Mouse (Mus musculus): ENCODE measurements around the gene Gm5862. TPM values are rescaled to one million over a fixed set of nuclear protein-coding genes. Genes with fewer than 3 reads are reported as not detected.
"Not testable (repeated sequence)": the region's sequence is repeated elsewhere in the genome, so short reads cannot be mapped to it uniquely, and the experiment has no call there.

The Gm5862 gene
- not detected in 2 replicates for polyA plus RNA-seq (2011; ENCODE audit: insufficient read depth, insufficient read length, low replicate concordance, missing spikeins)

DNA sequence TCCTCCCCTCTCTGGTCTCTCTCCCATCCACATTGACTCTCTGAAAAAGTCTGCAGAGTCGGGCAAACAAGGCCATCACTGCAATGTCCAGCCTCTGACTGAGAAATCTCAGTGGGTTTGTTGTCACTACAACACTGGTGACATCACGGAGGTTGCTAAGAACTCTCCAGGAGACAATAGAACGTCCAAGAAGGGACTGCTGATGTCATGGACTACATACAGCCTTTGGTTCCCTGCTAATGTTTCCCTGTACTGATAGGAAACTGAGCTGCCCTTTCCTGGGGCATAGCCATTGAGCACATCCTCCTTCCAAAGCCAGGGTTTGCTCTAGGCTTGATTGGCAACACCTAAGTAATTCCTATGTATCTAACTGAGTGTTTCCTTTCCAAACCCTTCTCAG, at the start of gene Gm5862:
Gene Gm5862 (minus strand): TSS at position 101 of the 400 bp plus-strand sequence.
- no CpG with 5 or more reads among the region's 3 CpGs for WGBS
- H3K27ac ChIP-seq (ENCODE audit: control insufficient read depth, insufficient read depth, low read depth, low read length, poor library complexity); H3K4me1 ChIP-seq (ENCODE audit: control insufficient read depth, insufficient read depth, low read length); H3K4me3 ChIP-seq (replicated peaks; ENCODE audit: control insufficient read depth, low read depth, low read length): not testable (repeated sequence)

- WGBS = 84% methylated on average over 24 of the region's 24 CpGs
- Histone ChIP-seq H3K27ac (ENCODE audit: control insufficient read depth, insufficient read depth, low read depth, low read length, poor library complexity) (no peak overlapping the region), H3K4me3 (replicated peaks; ENCODE audit: control insufficient read depth, low read depth, low read length) (no peak overlapping the region), H3K4me1 (ENCODE audit: control insufficient read depth, insufficient read depth, low read length) (no peaks in the 10 kb centered on the region)
- TF ChIP-seq CTCF (IDR thresholded peaks at IDR 0.05; ENCODE audit: control insufficient read depth, insufficient read depth, low read length) (no peak), POLR2A (IDR thresholded peaks at IDR 0.05; ENCODE audit: borderline replicate concordance, control insufficient read depth, low read depth, low read length) (no peak)
Measured at GRCm38 (mm10) chr5:26070716-26071115, 48.0 kb upstream of the Gm5862 start.

DNA sequence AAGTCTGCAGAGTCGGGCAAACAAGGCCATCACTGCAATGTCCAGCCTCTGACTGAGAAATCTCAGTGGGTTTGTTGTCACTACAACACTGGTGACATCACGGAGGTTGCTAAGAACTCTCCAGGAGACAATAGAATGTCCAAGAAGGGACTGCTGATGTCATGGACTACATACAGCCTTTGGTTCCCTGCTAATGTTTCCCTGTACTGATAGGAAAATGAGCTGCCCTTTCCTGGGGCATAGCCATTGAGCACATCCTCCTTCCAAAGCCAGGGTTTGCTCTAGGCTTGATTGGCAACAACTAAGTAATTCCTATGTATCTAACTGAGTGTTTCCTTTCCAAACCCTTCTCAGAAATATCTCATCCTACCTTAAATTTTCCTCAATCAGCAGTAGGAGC, 35.8 kb upstream of the Gm5862 start, which contains the start of gene Gm7347:
Gene Gm7347 (minus strand): TSS at position 101 of the 400 bp plus-strand sequence.
- H3K27ac ChIP-seq (ENCODE audit: control insufficient read depth, insufficient read depth, low read depth, low read length, poor library complexity); H3K4me1 ChIP-seq (ENCODE audit: control insufficient read depth, insufficient read depth, low read length); H3K4me3 ChIP-seq (replicated peaks; ENCODE audit: control insufficient read depth, low read depth, low read length): not testable (repeated sequence)
- no CpG with 5 or more reads among the region's 2 CpGs for WGBS

- not testable (repeated sequence) for H3K4me1 ChIP-seq (ENCODE audit: control insufficient read depth, insufficient read depth, low read length); H3K27ac ChIP-seq (ENCODE audit: control insufficient read depth, insufficient read depth, low read depth, low read length, poor library complexity)
- WGBS = 58% methylated on average over 2 of the region's 2 CpGs
Measured at GRCm38 (mm10) chr5:26039458-26039857, 16.7 kb upstream of the Gm5862 start, which contains the start of gene Speer4a. Gene Speer4a, minus strand, starts transcription at chr5:26039558.

DNA sequence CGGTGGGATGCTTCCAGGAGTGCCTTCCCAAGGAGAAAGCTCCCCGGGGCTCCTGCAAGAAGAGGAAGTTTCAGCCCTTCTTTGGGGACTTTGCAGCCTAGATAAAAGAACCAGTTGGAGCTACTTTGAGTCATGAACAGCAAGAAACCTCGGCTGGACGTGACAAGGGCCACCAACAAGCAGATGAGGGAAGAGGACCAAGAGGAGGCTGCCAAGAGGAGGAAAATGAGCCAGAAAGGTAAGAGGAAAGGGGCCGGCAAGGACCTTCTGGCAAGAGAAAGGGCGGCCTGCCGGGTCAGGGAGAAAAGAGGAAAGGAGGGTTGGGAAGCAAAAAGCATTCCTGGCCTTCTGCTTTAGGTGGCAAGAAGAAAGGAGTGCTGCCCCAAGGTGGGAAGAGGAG, 15.0 kb downstream of the Gm5862 start:
- not testable (repeated sequence) for H3K4me3 ChIP-seq (replicated peaks; ENCODE audit: control insufficient read depth, low read depth, low read length); H3K4me1 ChIP-seq (ENCODE audit: control insufficient read depth, insufficient read depth, low read length); H3K27ac ChIP-seq (ENCODE audit: control insufficient read depth, insufficient read depth, low read depth, low read length, poor library complexity)
- 52% methylated on average over 7 of the region's 7 CpGs for whole genome bisulfite sequencing

More at GRCm38 (mm10) chr5:26039458-26039857, 16.7 kb upstream of the Gm5862 start, which contains the start of gene Speer4a:
- not testable (repeated sequence) for H3K4me3 ChIP-seq (replicated peaks; ENCODE audit: control insufficient read depth, low read depth, low read length)

- 23% methylated on average over 45 of the region's 45 CpGs for WGBS
- H3K4me3 ChIP-seq (replicated peaks; ENCODE audit: control insufficient read depth, low read depth, low read length); H3K4me1 ChIP-seq (ENCODE audit: control insufficient read depth, insufficient read depth, low read length): not testable (repeated sequence)
Measured at GRCm38 (mm10) chr5:26006937-26007695, 15.6 kb downstream of the Gm5862 start.

GRCm38 (mm10) chr5:26004698-26005097, 18.0 kb downstream of the Gm5862 start, which contains the start of gene Gm1979:
Gene Gm1979, minus strand, starts transcription at chr5:26004798.
- not testable (repeated sequence) for H3K27ac ChIP-seq (ENCODE audit: control insufficient read depth, insufficient read depth, low read depth, low read length, poor library complexity); H3K4me1 ChIP-seq (ENCODE audit: control insufficient read depth, insufficient read depth, low read length); H3K4me3 ChIP-seq (replicated peaks; ENCODE audit: control insufficient read depth, low read depth, low read length)
- 69% methylated on average over 1 of the region's 2 CpGs for WGBS

More at GRCm38 (mm10) chr5:26006937-26007695, 15.6 kb downstream of the Gm5862 start:
- H3K27ac ChIP-seq (ENCODE audit: control insufficient read depth, insufficient read depth, low read depth, low read length, poor library complexity) = not testable (repeated sequence)

- H3K4me3 ChIP-seq (replicated peaks; ENCODE audit: control insufficient read depth, low read depth, low read length); H3K27ac ChIP-seq (ENCODE audit: control insufficient read depth, insufficient read depth, low read depth, low read length, poor library complexity): not testable (repeated sequence)
- no CpG with 5 or more reads among the region's 3 CpGs for WGBS
Measured at GRCm38 (mm10) chr5:25988550-25988949, 34.2 kb downstream of the Gm5862 start, which contains the start of gene Gm21698. Gene Gm21698, minus strand, starts transcription at chr5:25988650.

DNA sequence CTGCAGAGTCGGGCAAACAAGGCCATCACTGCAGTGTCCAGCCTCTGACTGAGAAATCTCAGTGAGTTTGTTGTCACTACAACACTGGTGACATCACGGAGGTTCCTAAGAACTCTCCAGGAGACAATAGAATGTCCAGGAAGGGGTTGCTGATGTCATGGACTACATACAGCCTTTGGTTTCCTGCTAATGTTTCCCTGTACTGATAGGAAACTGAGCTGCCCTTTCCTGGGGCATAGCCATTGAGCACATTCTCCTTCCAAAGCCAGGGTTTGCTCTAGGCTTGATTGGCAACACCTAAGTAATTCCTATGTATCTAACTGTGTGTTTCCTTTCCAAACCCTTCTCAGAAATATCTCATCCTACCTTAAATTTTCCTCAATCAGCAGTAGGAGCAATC, 50.2 kb downstream of the Gm5862 start, which contains the start of gene Gm21680:
Gene Gm21680 (minus strand): TSS at position 101 of the 400 bp plus-strand sequence.
- H3K27ac ChIP-seq (ENCODE audit: control insufficient read depth, insufficient read depth, low read depth, low read length, poor library complexity); H3K4me1 ChIP-seq (ENCODE audit: control insufficient read depth, insufficient read depth, low read length); H3K4me3 ChIP-seq (replicated peaks; ENCODE audit: control insufficient read depth, low read depth, low read length): not testable (repeated sequence)
- no CpG with 5 or more reads among the region's 2 CpGs for WGBS

More at GRCm38 (mm10) chr5:25988550-25988949, 34.2 kb downstream of the Gm5862 start, which contains the start of gene Gm21698:
- not testable (repeated sequence) for H3K4me1 ChIP-seq (ENCODE audit: control insufficient read depth, insufficient read depth, low read length)

Other genes with a start within 250 kb of the Gm5862 start
- gene Gm21663, start 80.5 kb downstream of the Gm5862 start, polyA plus RNA-seq (2011; ENCODE audit: insufficient read depth, insufficient read length, low replicate concordance, missing spikeins) = not detected in 2 replicates
- gene Gm21671, start 68.5 kb downstream of the Gm5862 start, polyA plus RNA-seq (2011; ENCODE audit: insufficient read depth, insufficient read length, low replicate concordance, missing spikeins) = not detected in 2 replicates
- not detected in 2 replicates for gene Gm21680, start 50.3 kb downstream of the Gm5862 start, polyA plus RNA-seq (2011; ENCODE audit: insufficient read depth, insufficient read length, low replicate concordance, missing spikeins)
- not detected in 2 replicates for gene Gm21698, start 34.3 kb downstream of the Gm5862 start, polyA plus RNA-seq (2011; ENCODE audit: insufficient read depth, insufficient read length, low replicate concordance, missing spikeins)
- gene Gm1979, start 18.1 kb downstream of the Gm5862 start, polyA plus RNA-seq (2011; ENCODE audit: insufficient read depth, insufficient read length, low replicate concordance, missing spikeins) = not detected in 2 replicates
- gene Speer4a, start 16.6 kb upstream of the Gm5862 start, polyA plus RNA-seq (2011; ENCODE audit: insufficient read depth, insufficient read length, low replicate concordance, missing spikeins) = not detected in 2 replicates
- gene Gm7347, start 35.7 kb upstream of the Gm5862 start, polyA plus RNA-seq (2011; ENCODE audit: insufficient read depth, insufficient read length, low replicate concordance, missing spikeins) = not detected in 2 replicates
- not detected in 2 replicates for gene Gm10471, start 66.4 kb upstream of the Gm5862 start, polyA plus RNA-seq (2011; ENCODE audit: insufficient read depth, insufficient read length, low replicate concordance, missing spikeins)
- gene 5031410I06Rik, start 82.4 kb upstream of the Gm5862 start, polyA plus RNA-seq (2011; ENCODE audit: insufficient read depth, insufficient read length, low replicate concordance, missing spikeins) = not detected in 2 replicates
- not detected in 2 replicates for gene Gm10220, start 98.5 kb upstream of the Gm5862 start, polyA plus RNA-seq (2011; ENCODE audit: insufficient read depth, insufficient read length, low replicate concordance, missing spikeins)
- not detected in 2 replicates for gene Gm7361, start 234.8 kb upstream of the Gm5862 start, polyA plus RNA-seq (2011; ENCODE audit: insufficient read depth, insufficient read length, low replicate concordance, missing spikeins)

Data from bone marrow, adult 2 months (tissue).